Mouse (Mus musculus): ENCODE results near the gene Nab2. TPM values are rescaled to one million over a fixed set of nuclear protein-coding genes. Genes with fewer than 3 reads are reported as not detected.
"Not testable (repeated sequence)": the region's sequence is repeated elsewhere in the genome, so short reads cannot be mapped to it uniquely, and the experiment has no call there.

Gene Nab2
- polyA plus RNA-seq, 1 experiment from 2014 or later: 7.5 TPM

DNA sequence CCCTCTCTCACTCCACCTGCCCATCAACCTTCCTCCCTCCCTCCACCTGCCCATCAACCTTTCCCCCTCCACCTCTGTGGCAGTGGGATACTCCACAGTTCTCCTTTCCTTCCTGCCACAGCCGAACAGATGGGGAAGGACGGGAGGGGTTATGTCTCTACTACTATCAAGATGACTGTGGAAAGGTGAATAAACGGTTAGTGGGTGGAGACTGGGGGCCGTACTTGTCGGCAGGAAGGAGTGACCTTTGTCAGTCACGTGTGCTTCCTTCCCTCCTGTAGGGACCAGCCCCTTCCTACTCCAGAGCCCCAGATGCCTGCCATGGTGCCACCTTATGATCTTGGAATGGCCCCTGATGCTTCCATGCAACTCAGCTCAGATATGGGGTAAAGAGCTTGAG, 10.3 kb downstream of the Nab2 start:
- 13% methylated on average over 6 of the region's 6 CpGs for WGBS
- peak; percentile 68 for ATAC-seq
- Histone ChIP-seq H3K27ac (ENCODE audit: low read length) (peak overlapping the region; percentile 66), H3K4me2 (ENCODE audit: low read depth, low read length) (peak overlapping the region; percentile 40), H3K9ac (ENCODE audit: low read depth, low read length) (peak overlapping the region; percentile 59), H3K4me3 (ENCODE audit: low read length) (peak overlapping the region; percentile 33), H3K27me3 (replicated peaks; ENCODE audit: control insufficient read depth, insufficient read depth, low read length) (no peaks in the 10 kb centered on the region), H3K9me3 (ENCODE audit: control insufficient read depth, low read length) (no peaks in the 10 kb centered on the region), H3K36me3 (ENCODE audit: control insufficient read depth, insufficient read depth, low read length) (peaks cover 24% of the 10 kb centered on the region), H3K4me1 (ENCODE audit: control insufficient read depth, insufficient read depth, low read length) (peaks cover 39% of the 10 kb centered on the region)

GRCm38 (mm10) chr10:127657617-127658016, 10.8 kb downstream of the Nab2 start:
- not testable (repeated sequence) for H3K9ac ChIP-seq (ENCODE audit: low read depth, low read length); H3K27me3 ChIP-seq (replicated peaks; ENCODE audit: control insufficient read depth, insufficient read depth, low read length); H3K27ac ChIP-seq (ENCODE audit: low read length); H3K4me3 ChIP-seq (ENCODE audit: low read length); H3K9me3 ChIP-seq (ENCODE audit: control insufficient read depth, low read length); H3K4me2 ChIP-seq (ENCODE audit: low read depth, low read length); ATAC-seq
- Histone ChIP-seq H3K4me1 (ENCODE audit: control insufficient read depth, insufficient read depth, low read length) (peaks cover 37% of the 10 kb centered on the region), H3K36me3 (ENCODE audit: control insufficient read depth, insufficient read depth, low read length) (peaks cover 29% of the 10 kb centered on the region)
- WGBS: 62% methylated on average over 6 of the region's 6 CpGs

DNA sequence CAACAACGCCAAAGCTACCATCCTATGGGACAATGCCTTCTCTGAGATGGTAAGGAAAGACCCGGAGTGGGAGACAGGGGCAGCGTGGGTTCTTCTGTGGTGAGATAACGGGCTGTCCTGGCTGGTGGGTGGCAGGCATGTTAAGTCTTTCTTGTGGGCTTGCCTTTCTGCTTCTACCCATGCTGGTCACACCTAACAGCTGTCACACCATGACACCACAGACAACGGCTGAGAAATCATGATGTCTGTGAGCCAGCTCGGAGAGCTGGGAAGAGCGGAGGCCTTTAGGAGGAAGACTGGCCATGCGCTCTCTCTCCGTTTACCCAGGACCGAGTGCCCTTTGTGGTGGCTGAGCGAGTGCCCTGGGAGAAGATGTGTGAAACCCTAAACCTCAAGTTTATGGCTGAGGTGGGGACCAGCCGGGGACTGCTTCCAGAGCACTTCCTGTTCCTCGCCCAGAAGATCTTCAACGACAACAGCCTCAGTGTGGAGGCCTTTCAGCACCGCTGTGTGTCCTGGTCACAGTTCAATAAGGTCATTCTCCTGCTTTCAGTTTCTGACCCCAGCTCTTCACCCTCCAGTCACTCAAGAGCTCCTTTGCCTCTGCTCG, 13.3 kb downstream of the Nab2 start:
- Histone ChIP-seq H3K36me3 (ENCODE audit: control insufficient read depth, insufficient read depth, low read length) (peaks cover 34% of the 10 kb centered on the region), H3K27me3 (replicated peaks; ENCODE audit: control insufficient read depth, insufficient read depth, low read length) (no peaks in the 10 kb centered on the region), H3K9me3 (ENCODE audit: control insufficient read depth, low read length) (no peaks in the 10 kb centered on the region), H3K9ac (ENCODE audit: low read depth, low read length) (no peak overlapping the region), H3K27ac (ENCODE audit: low read length) (no peak overlapping the region), H3K4me1 (ENCODE audit: control insufficient read depth, insufficient read depth, low read length) (peaks cover 16% of the 10 kb centered on the region; the same call in 1 of the 2 replicates), H3K4me3 (ENCODE audit: low read length) (no peak overlapping the region), H3K4me2 (ENCODE audit: low read depth, low read length) (no peak overlapping the region)
- no peak for ATAC-seq
- WGBS: 73% methylated on average over 16 of the region's 16 CpGs

- Histone ChIP-seq H3K9me3 (ENCODE audit: control insufficient read depth, low read length) (no peaks in the 10 kb centered on the region), H3K27ac (ENCODE audit: low read length) (peak overlapping the region; percentile 33; the same call in 1 of the 2 replicates), H3K4me3 (ENCODE audit: low read length) (0 out of 2 replicates have a peak overlapping the region, but pooled peaks have one; percentile 17), H3K4me1 (ENCODE audit: control insufficient read depth, insufficient read depth, low read length) (peaks cover 9% of the 10 kb centered on the region; the same call in 1 of the 2 replicates), H3K4me2 (ENCODE audit: low read depth, low read length) (peak overlapping the region; percentile 30; the same call in 1 of the 2 replicates), H3K27me3 (replicated peaks; ENCODE audit: control insufficient read depth, insufficient read depth, low read length) (no peaks in the 10 kb centered on the region), H3K36me3 (ENCODE audit: control insufficient read depth, insufficient read depth, low read length) (peaks cover 32% of the 10 kb centered on the region), H3K9ac (ENCODE audit: low read depth, low read length) (peak overlapping the region; percentile 25; the same call in 1 of the 2 replicates)
- 44% methylated on average over 21 of the region's 21 CpGs for WGBS
- ATAC-seq: no peak
Observed at GRCm38 (mm10) chr10:127652906-127653638, 15.3 kb downstream of the Nab2 start.

DNA sequence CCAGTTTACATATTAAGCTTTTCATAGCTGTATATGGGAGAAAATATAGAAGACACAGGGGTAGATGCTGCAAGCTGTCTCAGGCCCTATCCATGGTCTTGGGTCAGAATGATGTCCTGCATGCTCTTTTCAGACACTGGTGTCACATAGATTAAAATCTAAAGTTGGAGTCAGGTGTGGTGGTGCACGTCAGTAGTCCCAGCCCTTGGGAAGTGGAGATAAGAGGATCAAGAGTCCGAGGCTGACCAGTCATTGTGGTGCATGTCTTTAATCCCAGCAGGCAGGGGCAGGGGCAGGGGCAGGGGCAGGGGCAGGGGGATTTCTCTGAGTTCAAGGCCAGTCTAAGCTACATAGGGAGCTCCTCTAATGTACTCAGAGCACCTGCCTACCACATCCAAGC, 22.6 kb downstream of the Nab2 start:
- Histone ChIP-seq H3K36me3 (ENCODE audit: control insufficient read depth, insufficient read depth, low read length) (peaks cover 3% of the 10 kb centered on the region; the same call in 1 of the 2 replicates), H3K27me3 (replicated peaks; ENCODE audit: control insufficient read depth, insufficient read depth, low read length) (no peaks in the 10 kb centered on the region), H3K4me1 (ENCODE audit: control insufficient read depth, insufficient read depth, low read length) (peaks cover 13% of the 10 kb centered on the region), H3K9ac (ENCODE audit: low read depth, low read length) (no peak overlapping the region), H3K4me3 (ENCODE audit: low read length) (no peak overlapping the region), H3K4me2 (ENCODE audit: low read depth, low read length) (no peak overlapping the region), H3K27ac (ENCODE audit: low read length) (no peak overlapping the region), H3K9me3 (ENCODE audit: control insufficient read depth, low read length) (no peaks in the 10 kb centered on the region)
- 65% methylated on average over 2 of the region's 2 CpGs for WGBS
- ATAC-seq: no peak

- Histone ChIP-seq H3K4me3 (ENCODE audit: low read length) (peak overlapping the region; percentile 67), H3K36me3 (ENCODE audit: control insufficient read depth, insufficient read depth, low read length) (no peaks in the 10 kb centered on the region), H3K4me1 (ENCODE audit: control insufficient read depth, insufficient read depth, low read length) (peaks cover 13% of the 10 kb centered on the region), H3K9ac (ENCODE audit: low read depth, low read length) (peak overlapping the region; percentile 77), H3K9me3 (ENCODE audit: control insufficient read depth, low read length) (no peaks in the 10 kb centered on the region), H3K27ac (ENCODE audit: low read length) (peak overlapping the region; percentile 97), H3K4me2 (ENCODE audit: low read depth, low read length) (peak overlapping the region; percentile 77), H3K27me3 (replicated peaks; ENCODE audit: control insufficient read depth, insufficient read depth, low read length) (no peaks in the 10 kb centered on the region)
- ATAC-seq: peak; percentile 75
- under 1% methylated on average over 25 of the region's 25 CpGs for whole genome bisulfite sequencing
Observed at GRCm38 (mm10) chr10:127643553-127644238, 24.7 kb downstream of the Nab2 start.

DNA sequence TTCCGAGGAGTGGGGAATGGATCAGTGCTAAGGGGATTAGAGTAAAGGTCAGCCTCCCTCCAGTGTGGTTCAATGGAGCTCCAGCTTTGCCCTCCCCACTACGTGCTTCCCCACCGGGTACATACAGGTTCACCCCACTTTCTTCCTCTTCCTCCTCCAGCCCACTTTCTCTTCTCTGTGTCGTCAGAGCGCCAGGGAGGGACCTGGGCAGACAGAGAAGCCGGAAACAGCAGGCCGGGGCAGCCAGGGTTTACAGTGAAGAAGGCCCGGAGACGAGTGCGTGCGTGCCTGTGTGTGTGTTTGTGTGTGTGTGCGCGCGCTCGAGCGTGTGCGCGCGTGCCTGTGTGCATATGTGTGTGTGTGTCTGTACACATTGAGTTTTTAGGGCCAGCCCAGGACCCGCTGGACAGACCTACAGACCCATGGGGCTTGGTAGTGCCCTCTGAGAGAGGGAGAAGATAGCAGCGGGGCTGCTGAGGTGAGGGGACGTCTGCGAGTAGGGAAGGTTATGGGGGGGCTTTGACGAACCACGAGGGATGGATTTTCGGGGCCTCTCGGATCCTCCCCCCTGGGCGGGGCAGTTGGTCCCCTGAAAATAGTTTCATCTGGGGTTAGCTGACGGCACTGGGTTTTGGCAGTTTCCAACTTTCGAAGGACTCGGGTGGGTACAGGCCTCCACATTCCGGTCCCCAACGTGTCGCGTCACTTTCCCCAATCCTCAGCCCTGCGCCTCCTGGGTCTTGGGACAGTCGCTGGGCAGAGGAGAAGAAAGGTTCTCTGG, 25.4 kb downstream of the Nab2 start, which contains the start of gene Stat6:
Gene Stat6, plus strand, starts transcription at position 215 of the 781 bp plus-strand sequence.
- H3K4me2 ChIP-seq (ENCODE audit: low read depth, low read length): peak within 1 kb of the TSS; percentile 77
- H3K27ac ChIP-seq (ENCODE audit: low read length): peak within 1 kb of the TSS; percentile 97
- WGBS: 2% methylated on average over 37 of the region's 37 CpGs
- H3K9me3 ChIP-seq (ENCODE audit: control insufficient read depth, low read length): no peaks in the 10 kb centered on the region
- H3K9ac ChIP-seq (ENCODE audit: low read depth, low read length): peak within 1 kb of the TSS; percentile 77
- H3K36me3 ChIP-seq (ENCODE audit: control insufficient read depth, insufficient read depth, low read length): no peaks in the 10 kb centered on the region
- H3K4me1 ChIP-seq (ENCODE audit: control insufficient read depth, insufficient read depth, low read length): peaks cover 13% of the 10 kb centered on the region
- H3K4me3 ChIP-seq (ENCODE audit: low read length): peak within 1 kb of the TSS; percentile 67
- ATAC-seq: peak; percentile 82
- H3K27me3 ChIP-seq (replicated peaks; ENCODE audit: control insufficient read depth, insufficient read depth, low read length): no peaks in the 10 kb centered on the region

DNA sequence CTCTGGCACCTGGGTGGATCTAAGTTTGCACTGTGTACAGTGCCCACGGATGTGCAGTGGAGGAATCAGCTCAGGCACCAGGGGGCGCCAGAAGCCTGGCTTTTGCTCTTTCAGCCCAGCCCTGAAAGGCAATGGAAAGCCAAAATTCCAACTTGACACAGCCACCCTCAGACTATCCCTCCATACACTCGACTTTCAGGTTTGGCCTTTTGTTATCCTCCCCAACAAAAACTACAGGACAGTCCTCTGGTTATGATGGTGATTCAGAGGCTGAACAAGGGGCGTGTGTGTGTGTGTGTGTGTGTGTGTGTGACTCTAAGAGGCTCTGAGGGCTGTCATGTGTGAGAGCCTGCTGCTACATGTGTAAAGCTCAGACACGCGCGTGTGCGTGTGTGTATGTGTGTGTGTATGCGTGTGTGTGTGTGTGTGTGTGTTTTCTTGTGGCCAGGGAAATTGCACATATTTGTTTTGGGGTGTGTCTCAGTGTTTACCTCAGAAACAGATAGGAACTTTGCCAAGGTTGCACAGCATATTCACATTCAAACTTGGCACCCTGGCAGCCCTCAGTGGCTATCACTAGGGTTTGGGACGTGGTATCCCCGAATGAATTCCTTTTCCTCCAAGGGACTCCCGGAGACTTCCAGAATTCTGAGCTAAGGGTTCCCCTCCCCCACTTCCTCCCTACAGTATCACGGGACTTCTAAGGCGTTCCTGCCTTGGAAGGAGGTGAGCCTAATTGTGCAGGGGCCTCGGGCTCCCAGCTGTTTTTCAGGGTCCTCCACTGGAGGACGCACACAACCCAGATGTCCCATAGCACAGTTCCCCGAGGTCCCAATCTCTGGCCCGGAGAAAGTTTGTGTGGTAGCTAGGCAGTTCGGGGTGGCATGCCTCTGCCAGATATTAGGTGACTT, 26.3 kb downstream of the Nab2 start:
- Histone ChIP-seq H3K4me1 (ENCODE audit: control insufficient read depth, insufficient read depth, low read length) (peaks cover 13% of the 10 kb centered on the region), H3K36me3 (ENCODE audit: control insufficient read depth, insufficient read depth, low read length) (no peaks in the 10 kb centered on the region), H3K27ac (ENCODE audit: low read length) (peak overlapping the region; percentile 97), H3K4me2 (ENCODE audit: low read depth, low read length) (peak overlapping the region; percentile 77), H3K4me3 (ENCODE audit: low read length) (peak overlapping the region; percentile 67), H3K9ac (ENCODE audit: low read depth, low read length) (peak overlapping the region; percentile 77), H3K27me3 (replicated peaks; ENCODE audit: control insufficient read depth, insufficient read depth, low read length) (no peaks in the 10 kb centered on the region), H3K9me3 (ENCODE audit: control insufficient read depth, low read length) (no peaks in the 10 kb centered on the region)
- ATAC-seq: peak; percentile 63
- 4% methylated on average over 19 of the region's 19 CpGs for WGBS

All from intestine, embryonic 16.5 days (tissue).